Mouse (Mus musculus): ENCODE measurements around the gene Tspan18.
A peak's percentile ranks its signal among the peaks of the same experiment; 100 is the strongest.

The Tspan18 gene

DNA sequence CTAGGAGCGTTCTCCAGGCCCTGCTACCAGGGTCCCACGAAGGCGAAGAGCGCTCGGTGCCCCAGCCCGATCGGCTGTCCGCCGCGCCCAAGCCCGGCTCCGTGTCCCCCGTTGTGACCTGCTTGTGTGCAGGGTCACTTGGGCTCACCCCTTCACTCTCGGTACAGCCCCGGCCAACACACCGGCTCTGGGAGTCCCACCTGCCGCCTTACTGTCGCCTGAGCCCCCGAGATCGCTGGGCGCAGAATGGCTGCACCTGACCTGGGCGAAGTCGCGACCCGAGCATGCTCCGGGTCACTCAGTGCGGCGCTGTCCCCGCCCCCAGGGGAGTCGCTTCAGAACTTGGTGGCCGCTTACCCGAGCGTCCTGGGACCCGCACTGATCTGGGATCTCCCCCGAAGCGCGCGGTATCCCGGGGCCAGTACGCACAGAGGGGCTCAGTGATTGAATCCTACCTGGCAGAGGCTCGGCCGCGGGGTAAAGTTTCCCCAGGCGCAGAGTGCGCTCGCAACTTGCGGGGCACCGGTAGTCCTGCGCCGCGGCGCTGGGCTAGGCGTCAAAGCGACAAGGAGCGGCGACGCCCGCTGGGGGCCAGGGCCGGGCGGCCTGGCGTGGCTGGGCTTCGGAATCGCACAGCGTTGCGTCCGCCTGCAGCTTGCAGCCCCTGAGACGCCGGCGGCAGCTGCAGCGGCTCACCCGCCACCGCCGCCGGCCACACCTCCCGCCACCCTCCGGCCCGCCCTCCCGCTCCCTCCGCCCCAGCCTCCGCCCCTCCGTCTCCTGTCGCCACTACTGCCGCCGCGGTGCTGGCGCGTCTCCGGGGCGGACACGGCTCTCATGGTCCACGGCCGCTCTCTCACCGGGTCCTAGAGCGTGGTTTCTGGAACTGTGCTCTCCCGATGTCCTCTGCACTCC is at the start of gene Tspan18:
TSS of gene Tspan18 (minus strand) at position 689 of the 915 bp plus-strand sequence.
- peak; percentile 82 to 86 for DNase-seq

DNA sequence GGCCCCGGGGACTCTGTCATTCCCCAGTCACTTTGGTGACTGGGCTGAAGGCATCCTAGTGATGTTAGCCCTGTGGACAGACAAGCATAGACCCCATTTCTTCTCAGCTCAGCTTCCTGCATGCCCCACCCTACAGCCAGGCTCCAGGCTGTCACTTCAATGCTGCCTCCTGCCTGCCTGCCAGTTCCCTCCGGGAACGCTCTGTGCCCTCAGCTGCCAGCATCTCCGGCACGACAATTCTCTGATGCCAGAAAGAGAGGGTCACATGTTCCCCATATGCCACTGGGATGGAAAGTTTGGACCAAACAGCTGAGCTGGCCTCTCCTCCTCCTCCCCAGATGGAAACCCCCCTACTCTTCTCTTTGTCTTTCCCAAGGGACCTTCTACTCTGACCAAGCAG is 49.5 kb upstream of the Tspan18 start:
- peak; percentile 64 to 72 for DNase-seq

DNA sequence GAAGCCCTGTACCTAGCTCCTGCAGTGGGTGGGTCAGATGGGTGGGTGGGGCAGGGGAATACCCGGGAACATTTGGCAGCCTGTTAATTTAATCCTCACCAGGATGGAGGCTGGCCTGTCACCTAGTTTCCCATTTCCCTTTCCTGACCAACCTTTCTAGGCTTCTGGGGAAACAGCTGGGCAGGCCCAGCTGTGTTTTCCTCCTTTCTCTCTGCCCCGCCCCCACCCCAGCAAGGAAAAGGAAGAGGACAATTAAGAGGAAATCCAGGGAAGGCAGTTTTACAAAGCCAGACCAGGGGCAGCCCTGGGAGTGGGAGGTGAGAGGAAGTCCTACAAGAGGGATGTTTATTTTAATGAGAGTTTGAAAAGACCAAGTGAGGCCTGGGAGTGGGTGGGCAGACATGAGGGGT is 46.4 kb upstream of the Tspan18 start:
- DNase-seq = no peak

DNA sequence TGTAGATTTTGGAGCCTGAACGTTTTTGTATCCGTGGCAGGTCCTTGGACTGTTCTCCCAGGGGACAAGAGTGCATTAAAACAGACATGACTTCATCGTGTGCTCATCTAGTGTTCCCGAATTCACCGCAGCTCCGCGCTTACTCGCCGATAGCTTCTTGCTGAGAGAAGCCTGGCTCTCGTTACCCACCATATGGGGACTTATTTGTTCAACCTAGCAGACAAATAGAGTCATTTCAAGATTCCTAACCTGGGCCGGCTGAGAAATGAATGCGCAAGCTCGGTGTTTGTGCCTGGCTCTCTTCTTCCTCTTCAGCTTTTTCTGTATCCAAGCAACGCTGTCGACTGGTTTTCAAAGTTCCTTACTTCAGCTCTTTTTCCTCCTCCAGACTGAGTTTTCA is 43.5 kb upstream of the Tspan18 start:
- peak; percentile 73 to 80 for DNase-seq

DNA sequence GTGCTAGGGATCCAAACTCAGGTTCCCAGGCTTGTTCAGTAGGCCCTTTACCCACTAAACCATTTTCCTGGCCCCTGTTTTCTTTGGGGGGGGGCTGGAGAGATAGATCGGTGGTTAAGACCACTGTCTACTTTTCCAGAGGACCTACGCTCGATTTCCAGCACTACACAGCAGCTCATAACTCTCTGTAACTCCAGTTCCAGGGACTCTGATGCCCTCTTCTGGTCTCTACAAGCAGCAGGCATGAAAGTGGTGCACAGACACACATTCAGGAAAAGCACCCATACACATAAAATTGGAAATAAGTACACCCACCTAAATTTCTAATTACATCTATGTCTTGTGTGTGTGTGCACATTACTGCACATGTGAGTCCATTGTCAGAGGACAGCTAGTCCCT is 42.9 kb upstream of the Tspan18 start:
- DNase-seq = no peak

DNA sequence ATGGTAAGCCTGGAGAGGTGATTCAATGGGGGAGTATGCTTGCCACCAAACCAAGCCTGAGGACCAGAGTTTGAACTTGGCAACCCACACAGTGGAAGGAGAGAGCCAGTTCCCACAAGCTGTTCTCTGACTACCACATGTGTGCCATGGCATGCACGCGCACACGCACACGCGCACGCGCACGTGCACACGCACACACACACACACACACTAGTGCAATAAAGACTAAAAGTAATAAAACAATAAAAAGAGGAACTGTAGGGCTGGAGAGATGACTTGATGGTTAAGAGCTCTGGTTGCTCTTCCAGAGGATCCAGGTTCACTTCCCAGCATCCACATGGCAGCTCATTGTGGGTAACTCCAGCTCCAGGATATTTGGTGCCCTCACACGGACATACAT is 38.6 kb upstream of the Tspan18 start:
- DNase-seq = no peak

DNA sequence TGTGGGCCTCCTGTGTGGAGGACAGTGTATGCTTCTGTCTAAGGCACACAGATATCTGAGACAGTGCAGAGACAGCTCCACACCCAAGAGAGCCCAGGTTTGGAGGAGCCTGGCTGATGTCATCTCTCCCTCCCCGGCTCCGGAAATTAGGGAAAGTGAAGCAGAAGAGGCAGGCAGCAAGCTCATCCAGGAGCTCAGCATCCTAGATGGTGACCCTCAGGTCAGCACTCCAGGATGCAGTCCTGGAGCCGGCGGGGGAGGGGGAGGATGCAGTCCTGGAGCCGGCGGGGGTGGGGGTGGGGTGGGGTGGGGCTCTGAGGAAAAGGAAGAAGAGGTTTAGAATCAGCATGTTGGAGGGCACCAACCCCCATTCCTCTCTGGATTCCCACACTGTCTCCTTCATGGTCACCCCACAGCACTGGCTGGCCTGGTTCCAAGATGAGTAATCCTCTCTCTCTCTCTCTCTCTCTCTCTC is 37.8 kb upstream of the Tspan18 start:
- DNase-seq = peak; percentile 35 to 50

DNA sequence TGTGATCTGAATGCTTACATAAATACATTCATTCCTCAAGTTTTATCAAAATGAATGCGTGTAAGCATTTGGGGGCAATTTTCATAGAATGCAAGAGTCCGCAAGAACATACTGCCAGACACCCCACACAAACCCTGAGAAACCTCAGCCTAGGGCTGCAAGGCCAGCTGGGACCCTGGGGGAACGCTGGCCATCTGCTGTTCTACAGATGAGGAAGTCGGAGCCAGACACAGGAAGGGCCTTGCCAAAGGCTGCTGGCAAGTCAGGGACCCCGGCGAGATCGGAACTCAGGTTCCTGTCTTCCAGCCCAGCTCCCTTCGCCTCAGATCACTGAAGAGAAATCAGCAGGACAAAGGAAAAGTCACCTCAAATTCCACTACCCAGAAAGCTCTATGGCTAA is 34.6 kb upstream of the Tspan18 start:
- DNase-seq = peak; percentile 72 to 86

DNA sequence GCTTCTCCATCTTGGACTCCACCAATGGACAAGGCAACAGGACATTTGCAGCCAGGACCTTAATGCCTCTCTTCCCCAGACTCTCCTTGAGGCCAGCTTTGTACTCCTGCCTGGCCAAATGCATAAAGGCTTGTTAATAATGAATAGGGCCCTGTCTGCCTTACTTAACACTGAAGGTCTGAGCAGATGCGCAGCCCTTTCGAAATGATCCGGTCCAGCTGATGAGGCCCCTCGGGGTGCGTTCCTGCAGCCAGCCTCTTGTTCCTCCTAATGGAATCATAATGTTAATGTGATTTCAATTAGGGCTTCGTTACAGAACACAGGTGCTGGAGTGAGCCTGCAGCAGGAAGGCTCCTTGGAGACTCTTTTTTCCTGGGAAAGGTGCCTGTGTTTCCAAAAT is 33.7 kb upstream of the Tspan18 start:
- no peak for DNase-seq

DNA sequence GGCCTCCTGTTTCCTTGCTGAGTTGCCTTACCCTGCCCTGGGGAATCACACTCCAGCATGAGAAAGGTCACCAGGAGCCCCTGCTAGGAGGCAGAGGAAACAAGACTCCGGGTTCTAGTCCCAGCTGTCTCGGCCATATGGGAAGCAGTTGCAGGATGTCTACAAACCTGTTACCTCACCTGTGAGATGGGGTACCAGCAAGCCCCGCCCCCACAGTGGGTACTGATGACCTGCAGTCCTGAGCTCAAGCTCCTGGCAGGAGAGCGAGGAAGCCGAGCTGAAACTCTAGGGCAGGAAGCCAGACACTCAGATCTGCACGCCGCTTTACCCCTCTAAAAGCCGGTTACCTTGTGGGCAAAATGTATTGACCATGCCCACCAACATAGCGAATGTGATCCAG is 31.1 kb upstream of the Tspan18 start:
- DNase-seq = peak; percentile 58 to 62

DNA sequence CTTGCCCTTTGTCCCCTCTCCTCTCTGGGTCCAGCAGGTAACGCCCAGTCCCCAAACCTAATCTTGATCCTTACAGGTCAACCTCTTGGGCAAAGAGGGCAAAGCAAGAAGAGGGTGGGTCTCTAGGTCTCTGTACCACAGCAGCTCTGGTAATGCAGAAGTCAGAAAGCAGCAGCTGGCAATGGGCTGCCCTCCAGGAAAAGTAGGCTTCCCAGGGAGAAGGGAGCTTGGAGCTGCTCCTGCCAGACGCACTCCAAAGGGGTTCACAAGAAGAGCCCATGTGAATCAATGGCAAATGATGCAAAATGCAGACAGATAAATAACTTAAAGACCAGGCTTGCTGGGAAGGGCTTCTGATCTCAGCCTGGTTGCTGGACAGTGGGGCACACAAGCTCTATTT is 30.6 kb upstream of the Tspan18 start:
- peak; percentile 40 to 55 for DNase-seq

DNA sequence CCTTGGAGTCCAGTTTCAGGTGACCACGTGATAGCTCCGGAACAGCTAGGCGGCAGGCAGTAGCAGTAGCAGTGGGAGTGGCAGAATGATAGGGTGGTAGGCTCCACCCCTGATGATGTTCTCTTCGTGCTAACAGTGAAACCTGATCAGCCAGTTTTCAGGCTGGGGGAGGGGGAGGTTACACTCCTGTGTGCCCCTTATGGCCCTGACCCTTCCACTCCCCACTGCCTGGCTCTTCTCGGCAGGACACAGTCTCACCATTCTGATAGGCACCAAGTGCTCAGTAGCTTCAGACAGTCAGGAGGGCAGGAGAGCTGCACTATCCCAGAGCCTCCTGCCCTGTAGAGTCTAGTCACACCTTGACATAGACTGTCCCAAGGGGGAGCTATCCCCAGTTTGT is 27.1 kb upstream of the Tspan18 start:
- no peak for DNase-seq

DNA sequence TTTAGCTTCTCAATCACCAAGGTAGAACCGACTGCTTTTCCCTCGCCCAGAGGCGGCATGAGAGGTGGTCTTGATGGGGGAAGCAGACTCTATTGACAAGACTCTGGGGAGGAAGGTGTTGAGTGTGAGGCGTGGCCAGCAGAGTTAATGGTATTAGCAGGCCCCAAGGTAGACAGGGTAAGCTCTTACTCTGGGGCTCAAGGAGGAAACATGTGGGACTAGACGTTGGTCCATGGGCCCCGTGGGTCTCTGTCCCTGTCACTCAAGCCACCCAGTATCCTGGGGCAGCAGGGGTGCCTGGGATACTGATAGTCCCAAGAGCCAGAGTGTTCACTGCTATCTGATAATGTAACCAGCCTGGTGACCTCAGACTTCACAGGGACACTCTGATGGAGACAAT is 26.0 kb upstream of the Tspan18 start:
- no peak for DNase-seq

DNA sequence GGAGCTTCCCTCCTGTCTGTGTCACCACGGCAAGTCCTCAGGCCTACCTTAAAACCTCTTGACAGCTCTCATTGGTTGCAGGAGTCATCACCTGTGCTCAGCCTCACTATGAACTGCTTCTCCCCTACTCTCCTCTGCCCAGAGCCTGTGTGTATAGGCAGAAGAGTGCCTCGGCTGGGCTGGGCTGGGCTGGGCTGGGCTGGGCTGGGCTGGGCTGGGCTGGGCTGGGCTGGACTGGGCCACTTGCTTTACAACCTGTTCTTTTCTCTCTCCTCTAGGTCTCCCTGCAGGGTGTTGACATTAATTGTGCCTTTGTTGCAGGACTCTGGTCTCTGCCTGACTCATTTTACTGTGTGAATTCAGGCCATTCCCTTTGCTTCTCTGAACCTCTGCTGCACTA is 23.1 kb upstream of the Tspan18 start:
- DNase-seq = no peak

DNA sequence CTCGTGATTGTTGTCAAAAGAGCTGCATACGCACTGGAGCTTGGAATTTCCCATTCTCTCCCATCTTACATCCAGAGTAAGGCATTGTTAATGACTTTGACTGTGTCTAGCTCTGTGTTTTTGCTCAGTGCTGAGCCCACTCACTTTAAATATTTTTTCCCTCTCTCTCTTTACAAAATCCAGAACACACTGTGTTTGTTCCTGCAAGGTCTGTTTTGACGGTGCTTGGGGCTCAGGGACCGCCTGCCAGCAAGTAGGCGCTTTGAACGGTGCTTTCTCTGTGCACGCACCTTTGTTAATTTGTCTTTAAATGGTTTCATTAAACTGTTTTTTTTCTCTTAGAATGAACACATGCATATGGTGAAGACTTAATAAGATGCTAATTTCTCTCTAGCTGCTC is 21.5 kb upstream of the Tspan18 start:
- DNase-seq = no peak

DNA sequence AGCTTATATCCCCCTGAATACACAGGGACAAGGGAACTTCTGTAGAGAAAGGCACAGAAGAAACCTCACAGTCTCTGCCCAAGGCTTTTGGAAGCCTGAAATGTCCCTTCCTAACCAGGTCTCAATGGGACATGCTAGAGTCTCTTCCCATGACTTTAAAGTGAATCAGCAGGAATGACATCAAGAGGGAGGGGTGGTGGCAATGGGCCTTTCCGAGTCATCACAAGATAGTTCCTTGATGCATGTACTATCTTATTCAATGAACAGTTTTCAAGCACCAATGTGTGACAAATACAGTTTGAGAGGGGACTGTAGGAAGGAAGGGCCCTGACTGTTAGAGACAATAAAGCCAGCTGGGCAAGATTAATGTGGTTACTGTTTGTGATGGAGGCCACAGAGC is 20.3 kb upstream of the Tspan18 start:
- no peak for DNase-seq

DNA sequence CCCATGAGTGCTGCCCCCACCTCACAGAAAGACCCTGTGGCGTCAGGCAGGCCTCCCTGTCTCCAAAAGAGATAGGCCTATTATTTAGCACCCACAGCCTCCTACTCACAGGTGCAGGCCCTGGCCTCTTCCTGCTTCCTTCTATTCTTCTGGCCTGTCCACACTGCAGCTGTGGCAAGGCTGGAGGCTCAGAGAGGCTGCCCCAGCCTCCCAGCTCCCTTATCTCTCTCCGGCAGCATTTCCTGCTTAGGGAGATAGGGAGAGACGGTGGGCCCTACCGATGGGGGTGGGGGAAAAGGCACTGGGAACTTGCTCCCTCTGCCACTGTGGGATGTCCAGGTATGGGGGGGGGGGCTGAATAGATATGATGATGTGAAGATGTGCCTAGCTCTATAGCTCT is 19.4 kb upstream of the Tspan18 start:
- DNase-seq = no peak

DNA sequence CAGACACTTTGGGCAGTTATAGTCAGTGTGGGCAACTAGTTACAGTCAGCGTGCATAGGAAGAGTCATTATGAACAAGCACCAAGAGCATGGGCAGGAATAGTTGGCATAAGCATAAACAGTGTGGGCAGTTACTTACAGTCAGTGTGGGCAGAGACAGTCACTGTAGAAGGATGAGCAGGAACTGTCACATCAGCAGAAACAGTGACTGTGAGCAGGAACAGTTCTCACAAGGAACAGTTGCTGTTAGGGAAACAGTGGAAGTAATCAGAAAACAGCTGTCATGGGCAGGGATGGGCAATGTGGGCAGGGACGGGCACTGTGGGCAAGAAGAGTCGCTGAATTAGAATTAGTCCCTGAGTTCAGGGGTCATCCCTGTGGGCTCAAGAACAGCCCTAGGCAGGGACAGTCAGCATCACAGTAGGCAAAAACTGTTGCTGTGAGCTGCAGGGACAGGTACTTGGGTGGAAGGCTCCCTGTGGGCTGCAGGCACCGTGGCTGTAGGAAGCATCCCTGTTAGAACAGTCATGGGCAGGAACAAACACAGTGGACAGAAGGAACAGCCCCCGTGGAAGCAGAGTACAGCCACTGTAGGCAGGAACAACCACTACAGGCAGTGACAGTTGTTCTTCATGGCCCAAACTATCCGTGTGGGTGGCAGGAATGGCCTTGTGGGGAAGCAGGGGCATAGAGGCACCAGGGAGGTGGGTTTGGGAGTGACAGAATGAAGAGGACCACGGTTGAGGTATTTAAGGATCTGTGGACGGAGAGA is 18.8 kb upstream of the Tspan18 start:
- DNase-seq = no peak

DNA sequence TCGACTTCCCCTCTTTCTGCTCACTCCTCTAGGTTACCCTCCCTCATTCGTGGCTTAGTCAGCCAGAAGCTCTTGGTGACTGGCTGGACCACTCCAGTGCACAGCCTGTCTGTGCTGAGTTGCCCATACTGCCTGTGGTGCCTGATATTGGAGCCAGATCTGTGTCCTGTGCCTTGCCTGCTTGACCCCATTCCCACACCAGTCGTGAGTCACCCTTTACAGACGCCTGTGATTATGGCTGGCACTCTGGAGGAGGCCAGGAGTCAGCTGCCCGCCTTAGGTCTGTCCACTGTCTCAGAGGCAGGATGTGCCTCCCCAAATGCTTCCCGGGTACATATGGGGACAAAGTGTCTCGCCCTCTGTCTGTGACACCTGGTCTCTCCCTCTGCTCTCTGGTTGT is 17.0 kb upstream of the Tspan18 start:
- DNase-seq = no peak

DNA sequence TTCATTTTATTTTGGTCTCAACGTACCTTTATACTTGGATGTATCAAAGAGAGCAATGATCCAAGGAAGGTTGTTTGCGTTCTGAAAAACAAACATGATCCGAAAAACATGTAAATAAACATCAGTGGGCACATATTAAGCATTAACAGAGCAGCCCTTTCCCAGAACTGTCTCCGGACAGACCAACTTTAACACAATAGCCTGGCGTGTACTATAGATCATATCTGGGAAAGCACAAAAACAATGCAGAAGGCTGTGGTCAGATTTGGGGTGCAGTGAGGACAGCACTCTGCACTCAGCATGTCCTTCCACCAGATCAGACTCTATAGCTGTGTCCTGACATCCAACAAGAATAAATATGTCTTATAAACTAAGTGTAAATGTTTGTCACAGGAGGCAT is 12.7 kb upstream of the Tspan18 start:
- DNase-seq = no peak

DNA sequence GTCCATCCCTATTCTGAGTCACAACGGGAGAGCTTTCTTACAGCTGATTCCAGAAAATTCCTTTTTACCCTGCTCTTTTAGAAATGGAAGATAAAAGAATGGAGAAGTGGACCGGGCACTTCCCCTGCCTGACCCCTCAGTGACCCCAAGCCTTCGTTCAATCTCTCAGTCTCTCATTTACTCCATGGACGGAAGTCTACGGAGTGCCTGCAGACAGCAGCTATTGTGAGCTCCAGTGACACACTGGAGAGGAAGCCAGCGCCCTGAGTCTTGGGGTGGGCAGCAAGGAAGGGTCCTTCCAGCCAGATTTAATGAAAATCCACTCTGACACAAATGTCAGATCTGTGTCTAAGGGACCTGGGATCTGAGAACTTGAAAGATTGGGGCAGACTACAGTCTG is 12.3 kb upstream of the Tspan18 start:
- no peak for DNase-seq

DNA sequence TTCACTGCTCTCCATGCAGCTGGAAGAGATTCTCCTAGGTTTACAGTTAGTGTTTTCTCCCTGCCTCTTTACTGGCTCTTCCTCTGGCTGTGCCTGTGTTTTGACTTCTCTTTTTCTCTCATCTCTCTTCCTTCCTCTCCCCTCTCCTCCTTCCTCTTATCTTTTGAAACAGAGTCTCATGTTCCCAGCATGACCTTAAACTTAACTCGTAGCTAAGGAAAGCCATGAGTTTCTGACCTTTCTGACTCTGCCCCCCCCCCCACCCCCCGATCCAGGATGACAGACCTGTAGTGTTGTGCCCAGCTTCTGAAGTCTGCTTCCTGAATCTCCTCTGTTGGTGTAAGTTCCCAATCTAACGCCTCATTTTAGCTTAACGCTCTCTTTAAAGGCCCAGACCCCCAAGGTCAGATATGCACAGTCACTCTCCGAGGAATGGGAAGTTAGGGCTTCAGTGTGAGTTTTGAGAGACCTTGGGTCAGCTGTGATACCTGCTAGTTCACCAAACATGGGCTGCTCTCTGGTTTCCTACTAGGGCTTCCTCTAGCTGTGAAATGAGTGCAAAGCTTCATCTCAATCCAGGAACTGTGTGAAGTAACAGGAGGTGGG is 11.5 kb upstream of the Tspan18 start:
- no peak for DNase-seq

DNA sequence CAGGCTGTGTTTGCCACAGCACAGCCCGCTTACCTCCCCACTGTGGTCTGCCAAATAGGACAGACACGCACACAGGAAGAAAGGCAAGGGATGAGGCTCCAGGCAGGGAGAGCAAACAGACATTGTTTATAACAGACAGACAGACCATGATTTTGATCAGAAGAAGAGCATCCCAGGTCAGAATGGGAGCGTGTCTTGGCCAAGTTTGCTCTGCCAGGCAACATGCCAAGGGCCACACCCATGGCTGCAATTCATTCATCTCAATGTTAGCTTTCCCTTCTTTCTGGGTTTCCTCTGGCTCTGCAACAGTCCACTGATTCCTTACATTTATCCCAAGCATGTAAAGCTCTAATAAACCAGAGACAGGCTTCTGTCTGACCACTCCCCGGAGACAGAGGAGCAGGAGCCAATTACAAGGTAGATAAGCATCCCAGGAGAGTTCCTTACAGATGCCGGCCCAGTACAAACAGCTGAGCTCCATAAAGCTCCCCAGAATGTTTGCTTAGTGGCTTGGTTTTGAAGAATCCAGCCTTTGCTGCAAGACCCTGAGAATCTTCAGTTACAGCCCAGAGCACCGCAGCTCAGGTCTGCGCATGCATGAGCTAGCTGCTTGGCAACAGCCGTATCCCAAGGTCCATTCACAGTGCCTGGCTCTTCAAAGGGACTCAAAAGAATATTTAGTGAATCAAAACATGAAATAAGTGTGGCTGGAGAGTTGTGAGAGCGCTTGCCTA is 5.2 kb upstream of the Tspan18 start:
- DNase-seq = no peak

Data from cerebellum, postnatal 10 days (tissue).